Mouse (Mus musculus) ES-Bruce4 (cell line): ENCODE measurements at regions not wholly inside any gene's neighbourhood (a gene's known extent, or its start where the extent isn't known, plus 50 kb on each side); places are given as distances from the start of the nearest gene placed in this dataset.

ENCODE experiments used
- H3K27ac ChIP-seq: 2 replicates; pipeline ENCODE4 v1.5.1; 2012; ENCODE audit warnings: low read length, inconsistent platforms; ENCODE audit not compliant: insufficient read depth
- H3K27me3 ChIP-seq: 2 replicates; pipeline ENCODE4 v1.6.1; 2012; ENCODE audit warnings: mild to moderate bottlenecking, low read length, inconsistent platforms; ENCODE audit not compliant: control insufficient read depth, poor library complexity, insufficient read depth, severe bottlenecking
- H3K36me3 ChIP-seq: 2 replicates; pipeline ENCODE4 v1.6.1; 2012; ENCODE audit warnings: inconsistent platforms, mild to moderate bottlenecking, low read length, moderate library complexity; ENCODE audit not compliant: control insufficient read depth, poor library complexity, insufficient read depth, severe bottlenecking
- H3K4me1 ChIP-seq: one replicate; pipeline ENCODE4 v1.8.1; 2011; ENCODE audit warnings: low read length; ENCODE audit not compliant: control insufficient read depth, insufficient read depth
- H3K4me3 ChIP-seq: 2 replicates; pipeline ENCODE4 v1.5.1; 2011; ENCODE audit warnings: low read depth, mild to moderate bottlenecking, low read length
- H3K9ac ChIP-seq: 2 replicates; pipeline ENCODE4 v1.6.1; 2012; ENCODE audit warnings: low read depth, mild to moderate bottlenecking, inconsistent platforms; ENCODE audit not compliant: poor library complexity, severe bottlenecking
- H3K9me3 ChIP-seq: replicated peaks from 2 replicates; pipeline ENCODE4 v1.6.1; 2012; ENCODE audit warnings: mild to moderate bottlenecking, low read length, inconsistent platforms; ENCODE audit not compliant: control insufficient read depth, poor library complexity, insufficient read depth, severe bottlenecking
- CTCF ChIP-seq: IDR thresholded peaks from one replicate; pipeline ENCODE4 v1.8.1; 2011; ENCODE audit warnings: low read depth, low read length
- EP300 ChIP-seq: IDR thresholded peaks from 2 replicates; pipeline ENCODE4 v1.6.1; 2011; ENCODE audit warnings: low read depth, low read length; ENCODE audit not compliant: insufficient read depth
- POLR2A ChIP-seq: IDR thresholded peaks from one replicate; pipeline ENCODE4 v1.8.1; 2011; ENCODE audit warnings: low read length; ENCODE audit not compliant: insufficient read depth

GRCm38 (mm10) chr8:118104464-118105050, 179.0 kb upstream of the Cdh13 start:
- H3K9me3 ChIP-seq: peaks cover 6% of the 10 kb centered on the region
- H3K36me3 ChIP-seq: no peaks in the 10 kb centered on the region
- H3K4me3 ChIP-seq: no peak overlapping the region
- H3K4me1 ChIP-seq: no peaks in the 10 kb centered on the region
- no peak overlapping the region for H3K27ac ChIP-seq
- TF ChIP-seq CTCF: no peak
- no peak for TF ChIP-seq EP300
- no peak for TF ChIP-seq POLR2A
- peaks cover 2% of the 10 kb centered on the region; the same call in 1 of the 2 replicates for H3K27me3 ChIP-seq
- no peak overlapping the region for H3K9ac ChIP-seq

- H3K4me1 ChIP-seq: no peaks in the 10 kb centered on the region
- H3K9ac ChIP-seq: no peak overlapping the region
- peaks cover 6% of the 10 kb centered on the region for H3K9me3 ChIP-seq
- TF ChIP-seq POLR2A (no peak), CTCF (no peak), EP300 (no peak)
- no peaks in the 10 kb centered on the region for H3K36me3 ChIP-seq
- peaks cover 2% of the 10 kb centered on the region; the same call in 1 of the 2 replicates for H3K27me3 ChIP-seq
- no peak overlapping the region for H3K4me3 ChIP-seq
- no peak overlapping the region for H3K27ac ChIP-seq
These were observed 182.2 kb upstream of the Cdh13 start for GRCm38 (mm10) chr8:118101346-118101745.

GRCm38 (mm10) chr8:118062736-118063135, 220.8 kb upstream of the Cdh13 start:
- no peak overlapping the region for H3K27ac ChIP-seq
- TF ChIP-seq EP300 (no peak), POLR2A (no peak)
- no peaks in the 10 kb centered on the region for H3K4me1 ChIP-seq

DNA sequence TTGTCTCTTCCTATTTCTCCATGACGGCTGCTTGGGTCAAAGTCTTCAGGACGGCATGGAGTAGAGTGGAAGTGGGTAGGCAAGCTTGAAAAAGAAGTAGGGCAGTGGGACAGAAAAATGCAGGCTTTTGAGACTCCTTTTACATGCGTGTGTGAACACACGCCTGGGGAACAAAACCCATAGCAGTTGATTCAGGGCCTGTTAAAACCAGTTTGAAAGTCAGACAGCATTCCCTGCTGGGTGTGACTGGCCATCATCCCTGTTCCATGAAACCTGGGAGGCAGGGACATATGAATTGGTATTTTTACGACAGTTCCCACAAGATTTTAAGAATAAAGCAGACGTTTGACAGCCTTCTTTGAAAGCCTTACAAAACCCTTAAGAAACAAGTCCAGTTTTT, 226.8 kb upstream of the Cdh13 start:
- no peaks in the 10 kb centered on the region; the same call in 1 of the 2 replicates for H3K9me3 ChIP-seq
- no peak overlapping the region for H3K9ac ChIP-seq
- H3K36me3 ChIP-seq: no peaks in the 10 kb centered on the region
- no peak for TF ChIP-seq EP300
- TF ChIP-seq CTCF: no peak
- H3K27me3 ChIP-seq: no peaks in the 10 kb centered on the region; the same call in 1 of the 2 replicates
- no peak overlapping the region for H3K27ac ChIP-seq
- H3K4me1 ChIP-seq: no peaks in the 10 kb centered on the region
- H3K4me3 ChIP-seq: no peak overlapping the region

More at GRCm38 (mm10) chr8:118062736-118063135, 220.8 kb upstream of the Cdh13 start:
- H3K9me3 ChIP-seq: no peaks in the 10 kb centered on the region
- no peaks in the 10 kb centered on the region for H3K36me3 ChIP-seq
- no peak overlapping the region for H3K4me3 ChIP-seq
- no peak overlapping the region for H3K9ac ChIP-seq
- H3K27me3 ChIP-seq: no peaks in the 10 kb centered on the region

DNA sequence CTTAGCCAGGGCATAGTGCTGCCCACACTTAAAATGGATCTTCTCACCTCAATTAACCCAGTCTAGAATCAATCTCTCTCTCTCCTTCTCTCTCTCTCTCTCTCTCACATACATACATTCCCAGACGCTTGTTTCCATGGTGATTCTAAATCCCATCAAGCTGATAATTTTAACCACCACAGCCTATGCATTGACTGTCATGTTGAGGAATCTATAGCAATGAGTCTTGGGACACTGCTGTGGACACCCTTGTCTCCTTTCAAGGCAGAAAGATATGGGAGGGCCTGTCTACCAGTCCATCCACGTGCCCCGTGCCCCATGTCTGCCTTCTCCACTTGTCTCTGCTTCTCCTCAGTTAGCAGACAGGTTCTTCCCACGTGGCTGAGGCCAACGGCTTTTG, 228.0 kb upstream of the Cdh13 start:
- Histone ChIP-seq H3K4me3 (no peak overlapping the region), H3K36me3 (no peaks in the 10 kb centered on the region), H3K27ac (no peak overlapping the region), H3K9me3 (no peaks in the 10 kb centered on the region; the same call in 1 of the 2 replicates), H3K4me1 (no peaks in the 10 kb centered on the region), H3K9ac (no peak overlapping the region), H3K27me3 (no peaks in the 10 kb centered on the region; the same call in 1 of the 2 replicates)
- TF ChIP-seq EP300: no peak
- TF ChIP-seq POLR2A: no peak
- TF ChIP-seq CTCF: no peak

DNA sequence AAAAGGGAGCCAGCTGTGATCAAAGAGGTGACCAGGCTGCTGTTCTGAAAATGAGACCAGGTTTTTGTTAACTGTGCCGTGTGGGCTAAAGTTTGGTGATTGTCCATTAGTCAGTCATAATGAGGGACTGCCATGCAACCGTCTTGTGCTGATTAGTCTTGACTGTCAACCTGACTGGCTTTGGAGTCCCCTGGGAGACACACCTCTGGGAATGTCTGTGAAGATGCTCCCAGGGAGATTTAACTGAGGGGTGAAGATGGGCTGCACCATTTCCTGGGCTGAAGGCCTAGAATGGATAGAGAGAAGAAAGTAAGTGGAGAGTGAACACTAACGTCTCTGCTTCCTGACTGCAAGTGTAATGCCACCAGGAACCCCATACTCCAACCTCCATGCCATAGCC, 233.1 kb upstream of the Cdh13 start:
- Histone ChIP-seq H3K9me3 (no peaks in the 10 kb centered on the region; the same call in 1 of the 2 replicates), H3K27me3 (no peaks in the 10 kb centered on the region; the same call in none of the 2 replicates), H3K9ac (no peak overlapping the region), H3K4me1 (no peaks in the 10 kb centered on the region), H3K27ac (no peak overlapping the region), H3K36me3 (no peaks in the 10 kb centered on the region), H3K4me3 (no peak overlapping the region)
- TF ChIP-seq EP300 (no peak), CTCF (no peak), POLR2A (no peak)
